Mouse (Mus musculus) liver, embryonic 14.5 days (tissue): Measurements from ENCODE around the gene Rpn1.
A peak's percentile ranks its signal among the peaks of the same experiment; 100 is the strongest.

ENCODE experiments used
- CTCF ChIP-seq: IDR thresholded peaks from 2 replicates; pipeline ENCODE4 v1.5.1; 2016; ENCODE audit warnings: antibody characterized with exemption, low read depth, control low read depth
- EP300 ChIP-seq: IDR thresholded peaks from 2 replicates; pipeline ENCODE4 v1.6.1; 2016; ENCODE audit warnings: antibody characterized with exemption, low read depth

GRCm38 (mm10) chr6:88151335-88151734 lies 67.1 kb downstream of the Rpn1 start:
- TF ChIP-seq CTCF (peak; percentile 56), EP300 (no peak)
